Comparison of ENCODE assay signal across 8 mouse cellular contexts in genomic region chr1:184737876-184738479, GRCm38 (mm10). TPM values are rescaled to one million over a fixed set of nuclear protein-coding genes. Genes with fewer than 3 reads are reported as not detected.
DNase-seq lines count a peak whose midpoint lies in the region; ATAC-seq lines count a peak whose summit lies in the region.

No protein-coding gene starts in this region.

- H3K9me3 ChIP-seq in embryonic facial prominence, embryonic 15.5 days (replicated peaks) = no peaks in the 10 kb centered on the region
- no peaks in the 10 kb centered on the region for H3K9me3 ChIP-seq in limb, embryonic 10.5 days (replicated peaks)
- no peaks in the 10 kb centered on the region for H3K9me3 ChIP-seq in midbrain, embryonic 15.5 days

- no peaks in the 10 kb centered on the region for H3K36me3 ChIP-seq in embryonic facial prominence, embryonic 15.5 days
- no peaks in the 10 kb centered on the region for H3K36me3 ChIP-seq in limb, embryonic 10.5 days
- H3K36me3 ChIP-seq in midbrain, embryonic 15.5 days (replicated peaks) = no peaks in the 10 kb centered on the region

- peaks cover 58% of the 10 kb centered on the region for H3K27me3 ChIP-seq in embryonic facial prominence, embryonic 15.5 days
- H3K27me3 ChIP-seq in limb, embryonic 10.5 days (ENCODE audit: low read depth, poor library complexity, severe bottlenecking) = peaks cover 80% of the 10 kb centered on the region
- peaks cover 70% of the 10 kb centered on the region for H3K27me3 ChIP-seq in midbrain, embryonic 15.5 days (replicated peaks)

- H3K4me3 ChIP-seq in embryonic facial prominence, embryonic 15.5 days (replicated peaks) = no peak overlapping the region
- H3K4me3 ChIP-seq in limb, embryonic 10.5 days = no peak overlapping the region
- no peak overlapping the region for H3K4me3 ChIP-seq in midbrain, embryonic 15.5 days

- 0 out of 2 replicates have a peak overlapping the region, but pooled peaks have one; percentile 25 for H3K4me2 ChIP-seq in embryonic facial prominence, embryonic 15.5 days (replicated peaks)
- no peak overlapping the region for H3K4me2 ChIP-seq in midbrain, embryonic 15.5 days

- H3K4me1 ChIP-seq in embryonic facial prominence, embryonic 15.5 days = peaks cover 19% of the 10 kb centered on the region; the same call in 1 of the 2 replicates
- H3K4me1 ChIP-seq in limb, embryonic 10.5 days = peaks cover 7% of the 10 kb centered on the region
- 0 out of 2 replicates have a peak, but pooled peaks cover under 1% of the 10 kb centered on the region for H3K4me1 ChIP-seq in midbrain, embryonic 15.5 days

- H3K9ac ChIP-seq in embryonic facial prominence, embryonic 15.5 days = no peak overlapping the region
- H3K9ac ChIP-seq in midbrain, embryonic 15.5 days = no peak overlapping the region

- no peak overlapping the region for H3K27ac ChIP-seq in embryonic facial prominence, embryonic 15.5 days (replicated peaks)
- H3K27ac ChIP-seq in limb, embryonic 10.5 days = no peak overlapping the region
- no peak overlapping the region for H3K27ac ChIP-seq in midbrain, embryonic 15.5 days

- 3% methylated on average over 14 of the region's 14 CpGs for WGBS in embryonic facial prominence, embryonic 15.5 days
- 8% methylated on average over 14 of the region's 14 CpGs for WGBS in limb, embryonic 10.5 days
- WGBS in midbrain, embryonic 15.5 days = 8% methylated on average over 14 of the region's 14 CpGs

- ATAC-seq in embryonic facial prominence, embryonic 15.5 days (ENCODE audit: insufficient number of reproducible peaks, low FRiP score, low TSS enrichment, low read depth) = no peak
- ATAC-seq in midbrain, embryonic 15.5 days (replicated peaks) = peak; percentile 71; the same call in 1 of the 2 replicates

- DNase-seq in left cerebral cortex, adult 18-20 months (ENCODE audit: low spot score in 2 of 2) = peak; percentile 50
- DNase-seq in left cerebral cortex, adult 11 months (ENCODE audit: low spot score) = no peak
- DNase-seq in MN1 (ENCODE audit: low spot score) = peak; percentile 70
- DNase-seq in heart, postnatal 4 days = peak; percentile 79
- DNase-seq in limb, embryonic 10.5 days (ENCODE audit: low spot score) = peak; percentile 68
- peak; percentile 69 for DNase-seq in thymus, postnatal 14 days

RNA-seq across cellular contexts. Expression of gene Hlx, which starts 5.6 kb away (rescaled TPM):
- total RNA-seq in left cerebral cortex, adult 18-20 months (2021) = 1 to 10 TPM in 1 of 2 experiments, under 1 TPM in 1; 0.37 to 1.2 TPM
- polyA plus RNA-seq in embryonic facial prominence, embryonic 15.5 days (2015; fragmentation: Nextera tagmentation; extraction: Ambion mirVana) = 18.6 and 21.0 TPM in 2 replicates
- total RNA-seq in heart, postnatal 4 days (2021) = 10 to 100 TPM; 13.7 to 20.6 TPM
- 7.2 and 9.5 TPM in 2 replicates for polyA plus RNA-seq in limb, embryonic 10.5 days (2016; fragmentation: Nextera tagmentation; extraction: Ambion mirVana)
- 1.7 and 2.2 TPM in 2 replicates for polyA plus RNA-seq in midbrain, embryonic 15.5 days (2015; fragmentation: Nextera tagmentation; extraction: Ambion mirVana)
